Mouse (Mus musculus): ENCODE measurements around the gene Pcyt1b.

DNA sequence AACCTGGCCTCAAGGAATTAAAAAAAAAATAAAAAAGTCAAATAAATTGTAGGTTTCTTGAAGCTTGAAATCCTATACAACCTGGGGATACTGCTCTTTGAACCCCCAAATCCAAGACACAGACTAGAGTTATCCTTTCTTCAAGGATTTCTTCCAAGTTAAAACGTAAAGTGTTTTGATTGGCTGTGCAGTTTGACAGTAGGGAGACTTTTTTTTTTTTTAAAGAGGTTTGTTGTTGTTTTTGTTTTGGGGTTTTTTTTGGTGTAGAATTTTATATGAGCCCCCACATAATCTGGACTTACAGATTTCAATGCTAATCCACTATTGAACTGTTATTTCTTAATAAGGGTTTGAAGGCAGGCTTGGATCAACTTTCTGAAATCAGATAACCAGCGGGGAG is 21.6 kb downstream of the Pcyt1b start:
- no peak for TF ChIP-seq CTCF (IDR thresholded peaks at IDR 0.05; ENCODE audit: control insufficient read depth, insufficient read depth, insufficient replicate concordance, low read depth, low read length)
- no peak for TF ChIP-seq POLR2A (IDR thresholded peaks at IDR 0.05; ENCODE audit: control insufficient read depth, low read depth, low read length)
